Mouse (Mus musculus) activated CD4-positive, CD25-positive, alpha-beta regulatory T cell, adult 9 weeks (primary cell): ENCODE data around the gene Fbxw19. TPM values are rescaled to one million over a fixed set of nuclear protein-coding genes. Genes with fewer than 3 reads are reported as not detected.

Experiments used
- polyA plus RNA-seq: library from polyadenylated mRNA; unstranded; fragments of 100-300 nt; shearing (Covaris generic); gene quantifications from one replicate; pipeline ENCODE4 v1.2.1, GENCODE M21; 2017

Fbxw19 gene
- polyA plus RNA-seq: not detected

GRCm38 (mm10) chr9:109495775-109496174, at the start of gene Fbxw19:
Gene Fbxw19 (minus strand): TSS chr9:109495875.

GRCm38 (mm10) chr9:109449040-109449439, 46.6 kb downstream of the Fbxw19 start, which contains the start of gene Fbxw16:
Gene Fbxw16 (minus strand): TSS chr9:109449140.

Other genes with a start within 250 kb of the Fbxw19 start
- gene Fbxw14, start 208.2 kb downstream of the Fbxw19 start, polyA plus RNA-seq: not detected
- gene Fbxw28, start 156.2 kb downstream of the Fbxw19 start, polyA plus RNA-seq: not detected
- gene Fbxw22, start 91.6 kb downstream of the Fbxw19 start, polyA plus RNA-seq: not detected
- gene Fbxw16, start 46.7 kb downstream of the Fbxw19 start, polyA plus RNA-seq: not detected
- gene Fbxw15, start 72.4 kb upstream of the Fbxw19 start, polyA plus RNA-seq: not detected
- gene Fbxw24, start 130.2 kb upstream of the Fbxw19 start, polyA plus RNA-seq: not detected
- gene Fbxw25, start 168.8 kb upstream of the Fbxw19 start, polyA plus RNA-seq: not detected
- gene Fbxw18, start 206.8 kb upstream of the Fbxw19 start, polyA plus RNA-seq: not detected